Mouse (Mus musculus): Measurements from ENCODE around the gene Pdcd2. TPM values are rescaled to one million over a fixed set of nuclear protein-coding genes. Genes with fewer than 3 reads are reported as not detected.

The Pdcd2 gene
- total RNA-seq, 2 experiments from 2014 or later = 19.1 to 21.0 TPM

GRCm38 (mm10) chr17:15535943-15536342 is 8.8 kb upstream of the Pdcd2 start:
- Histone ChIP-seq H3K27ac (no peak overlapping the region), H3K4me3 (peak overlapping the region; percentile 42)
- TF ChIP-seq CTCF (IDR thresholded peaks at IDR 0.05) = no peak
- intact Hi-C loops (cut with DNase I) = no loop called here
- no peak for DNase-seq (ENCODE audit: extremely low spot score in 1 of 2, low spot score in 2 of 2)

- peak in 1 of 2 experiments; percentile 44 for DNase-seq (ENCODE audit: extremely low spot score in 1 of 2, low spot score in 2 of 2)
- intact Hi-C loops (cut with DNase I) = no loop called here
- H3K4me3 ChIP-seq = no peak overlapping the region
- TF ChIP-seq CTCF (IDR thresholded peaks at IDR 0.05) = no peak
- H3K27ac ChIP-seq = no peak overlapping the region
These were observed 8.2 kb upstream of the Pdcd2 start for GRCm38 (mm10) chr17:15535162-15535800.

GRCm38 (mm10) chr17:15530141-15530540 is 3.0 kb upstream of the Pdcd2 start:
- DNase-seq (ENCODE audit: extremely low spot score in 1 of 2, low spot score in 2 of 2) = peak; percentile 45
- TF ChIP-seq CTCF (IDR thresholded peaks at IDR 0.05) = peak; percentile 55
- no peak overlapping the region for H3K4me3 ChIP-seq
- intact Hi-C loops (cut with DNase I) = no loop called here
- H3K27ac ChIP-seq = no peak overlapping the region

GRCm38 (mm10) chr17:15528887-15529286 is 1.8 kb upstream of the Pdcd2 start:
- intact Hi-C loops (cut with DNase I) = loop anchor here (5.0 kb wide), 2 partner anchors 178 to 193 kb away; no protein-coding TSS in a partner anchor
- no peak for TF ChIP-seq CTCF (IDR thresholded peaks at IDR 0.05)
- no peak overlapping the region for H3K4me3 ChIP-seq
- no peak overlapping the region for H3K27ac ChIP-seq
- no peak for DNase-seq (ENCODE audit: extremely low spot score in 1 of 2, low spot score in 2 of 2)

GRCm38 (mm10) chr17:15527811-15528136 is 673 bp upstream of the Pdcd2 start:
- Histone ChIP-seq H3K4me3 (peak overlapping the region; percentile 72), H3K27ac (peak overlapping the region; percentile 70; the same call in 1 of the 2 replicates)
- no peak for TF ChIP-seq CTCF (IDR thresholded peaks at IDR 0.05)
- DNase-seq (ENCODE audit: extremely low spot score in 1 of 2, low spot score in 2 of 2) = no peak
- intact Hi-C loops (cut with DNase I) = loop anchor here (2.0 to 5.0 kb wide), 3 partner anchors 37 to 195 kb away; partner anchors contain the start of gene Prdm9

- peak overlapping the region; percentile 72 for H3K4me3 ChIP-seq
- no peak for DNase-seq (ENCODE audit: extremely low spot score in 1 of 2, low spot score in 2 of 2)
- intact Hi-C loops (cut with DNase I) = loop anchor here (2.0 to 5.0 kb wide), 3 partner anchors 38 to 196 kb away; partner anchors contain the start of gene Prdm9
- TF ChIP-seq CTCF (IDR thresholded peaks at IDR 0.05) = no peak
- H3K27ac ChIP-seq = no peak overlapping the region
These were observed 797 bp downstream of the Pdcd2 start for GRCm38 (mm10) chr17:15526304-15526703.

- intact Hi-C loops (cut with DNase I) = loop anchor here (2.0 kb wide), 1 partner anchor 14 kb away; no protein-coding TSS in a partner anchor
- DNase-seq (ENCODE audit: extremely low spot score in 1 of 2, low spot score in 2 of 2) = no peak
- H3K4me3 ChIP-seq = no peak overlapping the region
- H3K27ac ChIP-seq = no peak overlapping the region
- TF ChIP-seq CTCF (IDR thresholded peaks at IDR 0.05) = no peak
These were observed 8.3 kb downstream of the Pdcd2 start for GRCm38 (mm10) chr17:15518766-15519165.

- no peak overlapping the region for H3K4me3 ChIP-seq
- H3K27ac ChIP-seq = no peak overlapping the region
- intact Hi-C loops (cut with DNase I) = loop anchor here (2.0 kb wide), 1 partner anchor 13 kb away; no protein-coding TSS in a partner anchor
- no peak; the same call in 1 of the 2 replicates for TF ChIP-seq CTCF (IDR thresholded peaks at IDR 0.05)
- no peak for DNase-seq (ENCODE audit: extremely low spot score in 1 of 2, low spot score in 2 of 2)
These were observed 8.9 kb downstream of the Pdcd2 start for GRCm38 (mm10) chr17:15518186-15518585.

GRCm38 (mm10) chr17:15517776-15518175 is 9.3 kb downstream of the Pdcd2 start:
- no peak for TF ChIP-seq CTCF (IDR thresholded peaks at IDR 0.05)
- intact Hi-C loops (cut with DNase I) = loop anchor here (2.0 kb wide), 1 partner anchor 13 kb away; no protein-coding TSS in a partner anchor
- Histone ChIP-seq H3K4me3 (no peak overlapping the region), H3K27ac (no peak overlapping the region)
- DNase-seq (ENCODE audit: extremely low spot score in 1 of 2, low spot score in 2 of 2) = no peak

- H3K4me3 ChIP-seq = no peak overlapping the region
- no peak for DNase-seq (ENCODE audit: extremely low spot score in 1 of 2, low spot score in 2 of 2)
- no peak for TF ChIP-seq CTCF (IDR thresholded peaks at IDR 0.05)
- intact Hi-C loops (cut with DNase I) = no loop called here
- no peak overlapping the region for H3K27ac ChIP-seq
These were observed 16.4 kb downstream of the Pdcd2 start for GRCm38 (mm10) chr17:15510694-15511093.

GRCm38 (mm10) chr17:15499656-15500394 is 27.3 kb downstream of the Pdcd2 start, which contains the start of the genes Psmb1 and Tbp:
Gene Psmb1, minus strand, starts transcription at chr17:15499751.
Gene Tbp, plus strand, starts transcription at chr17:15499888.
- peak within 1 kb of the TSS; percentile 60 for H3K4me3 ChIP-seq
- DNase-seq (ENCODE audit: extremely low spot score in 1 of 2, low spot score in 2 of 2) = peak; percentile 97
- H3K27ac ChIP-seq = peak within 1 kb of the TSS; percentile 95
- intact Hi-C loops (cut with DNase I) = loop anchor here (2.0 kb wide), 1 partner anchor 65 kb away; the partner anchor contains the start of gene Prdm9
- no peak for TF ChIP-seq CTCF (IDR thresholded peaks at IDR 0.05)

GRCm38 (mm10) chr17:15498753-15499113 is 28.4 kb downstream of the Pdcd2 start:
- intact Hi-C loops (cut with DNase I) = loop anchor here (2.0 kb wide), 1 partner anchor 66 kb away; the partner anchor contains the start of gene Prdm9
- no peak for DNase-seq (ENCODE audit: extremely low spot score in 1 of 2, low spot score in 2 of 2)

More at GRCm38 (mm10) chr17:15498753-15499113, 28.4 kb downstream of the Pdcd2 start:
- Histone ChIP-seq H3K27ac (peak overlapping the region; percentile 95), H3K4me3 (peak overlapping the region; percentile 60)
- TF ChIP-seq CTCF (IDR thresholded peaks at IDR 0.05) = no peak

Data from left cerebral cortex, adult 2 months (tissue).